Mouse (Mus musculus) layer of hippocampus, adult 11-12 months (tissue): ENCODE results near the gene B4galt5.
"Not testable (repeated sequence)": the region's sequence is repeated elsewhere in the genome, so short reads cannot be mapped to it uniquely, and the experiment has no call there.

ENCODE experiments used
- DNase-seq: peaks from one replicate; pipeline ENCODE4 v3.0.0; 2022; ENCODE audit warnings: low spot score

Gene B4galt5

GRCm38 (mm10) chr2:167348376-167349282 is at the start of gene B4galt5:
TSS of gene B4galt5 (minus strand) at chr2:167349183.
- DNase-seq, result no peak

DNA sequence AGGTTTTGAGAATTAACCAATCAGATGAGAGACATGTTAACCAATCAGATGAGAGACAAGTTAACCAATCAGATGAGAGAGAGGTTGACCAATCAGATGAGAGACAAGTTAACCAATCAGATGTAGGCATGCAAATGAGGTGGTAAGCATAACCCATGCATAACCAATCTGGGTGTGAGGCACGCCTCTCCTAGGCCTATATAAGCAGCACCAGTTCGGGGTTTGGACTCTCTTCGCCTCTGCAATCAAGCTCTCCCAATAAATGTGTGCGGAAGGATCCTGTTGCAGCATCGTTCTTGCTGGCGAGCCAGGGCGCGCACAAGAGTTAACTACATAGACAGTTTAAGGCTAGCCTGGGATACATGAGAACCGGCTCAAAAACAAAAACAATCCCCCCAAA is 47.4 kb upstream of the B4galt5 start:
- DNase-seq, result not testable (repeated sequence)

DNA sequence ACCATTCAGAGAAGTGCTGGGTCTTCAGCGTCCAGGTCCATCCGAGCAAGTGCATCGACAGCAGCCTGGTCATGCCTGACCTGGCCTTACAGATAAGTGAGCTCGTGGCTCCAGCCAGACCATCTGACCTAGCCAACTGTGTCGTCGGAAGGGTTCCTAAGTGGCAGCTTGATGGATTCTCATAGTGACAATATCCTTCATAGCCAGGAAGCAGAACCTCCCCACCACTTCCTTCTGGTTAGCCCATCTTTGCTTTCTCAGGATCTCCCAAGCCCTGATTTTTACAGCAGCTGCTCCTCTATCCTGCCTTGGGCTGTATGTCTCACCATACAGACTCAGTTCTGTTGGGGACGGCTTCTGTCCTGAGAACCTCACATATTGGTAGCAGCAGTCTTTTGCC is 45.4 kb upstream of the B4galt5 start:
- no peak for DNase-seq

DNA sequence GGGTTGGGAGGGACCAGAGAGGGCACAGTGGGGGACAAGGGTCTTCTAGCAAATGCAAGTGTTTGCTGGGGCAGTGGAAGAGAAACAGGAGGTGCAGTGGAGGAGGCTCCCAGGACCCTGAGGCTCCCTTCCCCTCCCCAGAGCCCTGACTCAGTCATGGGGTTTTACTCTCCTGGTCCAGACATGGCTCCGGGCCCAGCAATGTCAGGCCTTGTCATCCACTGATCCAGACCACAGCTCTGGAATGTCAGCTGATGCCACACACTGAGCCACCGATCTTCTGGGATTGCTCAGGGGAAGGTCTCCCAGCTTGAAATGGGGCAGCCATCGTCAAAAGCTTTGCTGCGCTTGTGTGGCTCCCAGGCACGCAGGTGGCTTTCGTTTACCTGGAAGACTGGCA is 38.0 kb upstream of the B4galt5 start:
- no peak for DNase-seq

DNA sequence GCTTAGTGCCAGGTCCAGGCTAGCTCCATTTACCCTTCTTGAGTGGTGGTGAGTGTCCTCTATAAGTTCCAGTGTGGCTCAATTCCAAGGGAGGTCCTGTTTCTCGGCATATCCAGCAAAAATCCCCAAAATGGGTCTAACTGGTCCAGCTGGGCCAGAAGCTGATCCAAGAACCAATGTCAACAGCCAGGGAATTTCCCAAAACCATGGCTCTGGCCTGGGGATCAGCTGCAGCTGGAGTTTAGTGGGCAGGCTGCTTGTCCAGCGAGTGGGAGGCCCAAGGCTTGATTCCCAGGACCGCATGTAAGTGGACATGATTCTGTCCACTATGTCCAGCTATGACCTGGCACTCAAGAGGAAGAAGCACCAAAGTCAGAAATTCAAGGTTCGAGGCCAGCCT is 37.5 kb upstream of the B4galt5 start:
- no peak for DNase-seq

DNA sequence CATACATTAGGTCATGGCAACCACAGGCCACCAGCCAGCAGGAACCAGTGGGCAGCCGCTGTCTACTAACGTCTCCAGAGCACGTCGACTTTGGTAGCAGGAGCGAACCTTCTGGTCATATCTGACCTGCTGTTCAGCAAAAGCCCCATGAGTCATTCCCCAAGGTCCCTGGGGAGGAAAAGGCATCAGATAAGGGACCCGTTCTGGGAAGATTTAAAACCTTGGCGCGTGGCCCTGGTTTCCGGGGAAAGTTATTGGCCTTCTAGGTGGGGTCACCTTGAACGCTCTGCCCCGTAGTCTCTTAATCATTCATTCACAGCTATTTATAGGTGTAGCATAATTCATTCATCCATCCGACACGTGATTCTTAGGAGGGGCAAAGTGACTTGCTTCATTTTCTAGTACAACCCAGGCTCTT is 34.7 kb upstream of the B4galt5 start:
- DNase-seq, result no peak

DNA sequence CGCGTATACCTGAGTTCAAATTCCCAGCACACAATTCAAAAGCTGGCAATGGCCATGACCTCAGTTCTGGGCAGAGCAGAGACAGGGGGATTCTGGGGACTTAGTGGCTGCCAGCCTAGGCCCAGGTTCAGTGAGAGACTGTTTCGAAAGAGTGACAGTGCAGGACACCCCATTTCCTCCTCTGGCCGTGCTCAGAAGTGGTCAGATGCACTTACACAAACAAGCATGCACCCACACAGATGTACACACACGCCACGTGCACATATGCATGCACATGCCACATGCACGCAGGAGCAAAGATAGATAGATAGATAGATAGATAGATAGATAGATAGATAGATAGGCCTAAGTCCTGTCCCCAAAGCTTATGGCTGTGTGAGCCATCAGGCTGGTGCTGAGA is 33.4 kb upstream of the B4galt5 start:
- no peak for DNase-seq

DNA sequence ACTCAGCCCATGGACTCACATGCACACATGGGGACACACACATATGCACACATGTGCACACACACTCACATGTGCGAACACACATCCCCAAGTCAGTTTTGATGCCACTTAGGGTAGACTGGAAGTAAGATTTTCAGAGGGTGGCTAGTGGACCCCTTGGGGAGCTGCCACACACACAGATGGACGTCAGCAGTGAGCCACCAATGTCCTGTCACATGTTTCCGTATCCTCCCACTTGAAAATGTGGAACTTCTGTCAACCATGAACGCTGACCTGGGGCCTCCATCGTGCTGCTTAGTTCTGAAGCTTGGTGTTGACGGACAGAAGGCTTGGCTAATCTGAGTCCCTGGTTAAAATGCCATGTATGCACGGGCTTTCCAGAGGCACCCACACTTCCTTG is 32.6 kb upstream of the B4galt5 start:
- no peak for DNase-seq

GRCm38 (mm10) chr2:167380615-167381285 is 31.8 kb upstream of the B4galt5 start:
- no peak for DNase-seq

DNA sequence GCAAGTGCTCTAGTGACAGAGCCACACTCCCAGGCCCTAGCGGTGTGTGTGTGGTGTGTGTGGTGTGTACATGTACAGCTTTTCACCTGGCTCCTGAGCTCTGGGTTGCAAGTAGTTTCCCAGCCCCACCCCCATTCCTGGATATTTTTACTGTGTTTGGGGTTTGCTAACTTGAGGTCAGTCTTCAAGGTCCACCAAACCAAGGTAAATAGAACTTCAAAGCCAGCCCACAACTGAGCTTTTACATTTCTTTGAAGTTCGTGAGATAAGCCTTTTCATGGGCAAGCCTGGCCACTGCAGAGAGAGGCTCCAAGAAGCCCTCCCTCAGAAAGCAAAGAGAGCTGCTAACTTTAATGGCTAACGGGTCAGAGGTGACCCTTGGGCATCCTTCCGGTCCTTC is 30.0 kb upstream of the B4galt5 start:
- DNase-seq, result no peak

DNA sequence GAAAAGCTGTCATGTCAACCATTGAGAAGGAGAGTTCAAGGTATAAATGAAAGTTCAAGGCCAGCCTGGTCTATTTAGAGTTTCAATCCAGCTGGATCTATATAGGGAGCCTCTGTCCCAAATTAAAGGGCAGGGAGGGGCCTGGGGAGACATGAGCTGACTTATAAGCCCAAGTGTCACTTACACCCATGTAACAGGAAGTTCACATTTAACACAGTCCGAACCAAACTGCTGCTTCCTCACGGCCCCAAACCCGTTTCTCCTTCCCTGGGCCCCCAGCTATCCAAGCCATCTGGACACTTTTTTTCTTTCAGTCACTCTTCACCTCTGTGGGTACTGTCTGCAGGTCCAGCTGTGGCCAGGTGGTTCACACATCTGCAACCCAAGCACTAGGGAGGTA is 28.7 kb upstream of the B4galt5 start:
- DNase-seq, result no peak

DNA sequence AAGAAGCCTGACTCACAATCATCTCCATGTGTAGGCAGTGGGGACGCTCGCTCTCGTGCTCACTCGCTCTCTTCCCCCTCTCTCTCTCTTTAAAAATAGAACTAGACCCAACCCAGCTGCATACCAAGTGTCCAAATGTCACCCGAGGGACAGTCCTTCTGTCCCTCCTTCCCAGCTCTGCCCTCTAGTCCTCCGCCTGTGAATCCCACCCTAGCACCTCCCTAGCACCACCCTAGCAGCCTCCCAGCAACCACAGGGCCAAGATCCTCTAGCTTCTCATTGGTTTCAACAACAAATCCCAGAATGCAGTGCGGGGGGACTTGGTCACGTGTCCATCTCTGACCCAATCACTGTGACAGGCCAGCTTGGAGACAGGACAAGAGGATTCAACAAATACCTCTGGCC is 27.2 kb upstream of the B4galt5 start:
- DNase-seq, result peak; percentile 26

DNA sequence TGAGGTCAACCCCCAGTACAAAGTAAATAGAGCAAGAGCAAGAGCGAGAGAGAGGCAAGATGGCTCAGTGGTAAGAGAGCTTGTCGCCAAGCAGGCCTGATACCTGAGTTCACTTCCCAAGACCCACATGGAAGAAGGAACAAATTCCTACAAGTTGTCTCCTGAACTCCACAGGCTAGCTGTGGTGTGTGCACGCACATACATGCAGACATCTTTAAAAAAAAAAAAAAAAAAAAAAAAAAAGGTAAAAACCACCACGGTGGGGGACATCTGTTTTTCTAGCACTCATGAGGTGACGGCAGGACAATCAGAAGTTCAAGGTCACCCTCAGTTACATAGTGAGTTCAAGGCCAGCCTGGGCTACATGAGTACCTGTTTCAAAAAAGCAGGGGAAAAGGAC is 26.7 kb upstream of the B4galt5 start:
- no peak for DNase-seq

GRCm38 (mm10) chr2:167375135-167375534 is 26.2 kb upstream of the B4galt5 start:
- no peak for DNase-seq

- DNase-seq, result no peak
These were observed 25.3 kb upstream of the B4galt5 start for GRCm38 (mm10) chr2:167374191-167374805.

- peak; percentile 44 for DNase-seq
These were observed 24.3 kb upstream of the B4galt5 start for GRCm38 (mm10) chr2:167373266-167373665.

DNA sequence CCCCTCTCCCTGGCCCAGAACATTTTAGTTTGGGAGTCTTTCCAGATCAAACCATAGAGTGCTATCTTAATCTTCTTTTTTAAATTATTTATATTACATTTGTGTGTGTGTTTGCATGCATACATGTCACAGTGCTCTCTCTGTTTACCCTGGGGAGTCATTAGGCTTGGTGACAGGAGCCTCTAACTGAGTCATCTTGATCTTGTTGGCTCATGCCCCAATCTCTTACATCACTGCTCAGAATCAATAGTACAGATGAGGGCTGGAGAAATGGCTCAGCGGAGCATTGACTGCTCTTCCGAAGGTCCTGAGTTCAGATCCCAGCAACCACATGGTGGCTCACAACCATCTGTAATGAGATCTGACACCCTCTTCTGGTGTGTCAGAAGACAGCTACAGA is 22.5 kb upstream of the B4galt5 start:
- DNase-seq, result no peak

DNA sequence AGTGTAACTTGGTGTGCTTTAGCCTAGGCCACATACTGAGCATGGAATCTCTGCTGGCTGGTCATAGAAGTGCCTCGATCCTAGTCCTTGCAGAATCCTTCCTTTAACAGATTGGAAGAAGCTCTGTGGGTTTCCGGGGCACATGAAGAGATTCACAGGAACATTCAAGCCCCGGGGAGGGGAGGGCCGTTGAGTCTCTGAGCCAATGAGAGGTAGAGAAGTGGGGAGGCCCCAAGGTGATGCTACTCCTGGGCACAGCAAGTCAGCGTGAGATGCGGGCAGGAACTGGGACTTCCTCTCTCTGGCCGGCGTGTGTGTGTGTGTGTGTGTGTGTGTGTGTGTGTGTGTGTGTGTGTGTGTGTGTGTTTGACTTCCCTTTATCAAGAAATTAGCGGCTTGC is 19.3 kb upstream of the B4galt5 start:
- no peak for DNase-seq

GRCm38 (mm10) chr2:167367777-167368281 is 18.8 kb upstream of the B4galt5 start:
- DNase-seq, result no peak

DNA sequence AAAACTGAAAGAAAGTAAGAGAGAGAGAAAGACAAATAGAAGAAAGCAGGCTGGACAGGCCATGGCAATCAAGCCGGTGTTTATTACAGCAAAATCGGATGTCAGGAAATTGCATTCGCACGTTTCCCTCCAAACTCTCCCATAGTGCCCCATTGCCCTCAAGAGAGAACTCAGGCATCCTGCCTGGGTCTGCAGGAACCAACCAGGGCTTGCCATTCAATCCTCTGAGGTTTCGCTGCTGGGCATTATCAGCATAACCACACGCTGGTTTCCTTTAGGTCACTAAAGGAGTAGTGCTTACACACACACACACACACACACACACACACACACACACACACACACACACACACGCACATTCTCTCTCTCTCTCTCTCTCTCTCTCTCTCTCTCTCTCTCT is 18.3 kb upstream of the B4galt5 start:
- no peak for DNase-seq

- no peak for DNase-seq
These were observed 16.1 kb upstream of the B4galt5 start for GRCm38 (mm10) chr2:167365063-167365462.

DNA sequence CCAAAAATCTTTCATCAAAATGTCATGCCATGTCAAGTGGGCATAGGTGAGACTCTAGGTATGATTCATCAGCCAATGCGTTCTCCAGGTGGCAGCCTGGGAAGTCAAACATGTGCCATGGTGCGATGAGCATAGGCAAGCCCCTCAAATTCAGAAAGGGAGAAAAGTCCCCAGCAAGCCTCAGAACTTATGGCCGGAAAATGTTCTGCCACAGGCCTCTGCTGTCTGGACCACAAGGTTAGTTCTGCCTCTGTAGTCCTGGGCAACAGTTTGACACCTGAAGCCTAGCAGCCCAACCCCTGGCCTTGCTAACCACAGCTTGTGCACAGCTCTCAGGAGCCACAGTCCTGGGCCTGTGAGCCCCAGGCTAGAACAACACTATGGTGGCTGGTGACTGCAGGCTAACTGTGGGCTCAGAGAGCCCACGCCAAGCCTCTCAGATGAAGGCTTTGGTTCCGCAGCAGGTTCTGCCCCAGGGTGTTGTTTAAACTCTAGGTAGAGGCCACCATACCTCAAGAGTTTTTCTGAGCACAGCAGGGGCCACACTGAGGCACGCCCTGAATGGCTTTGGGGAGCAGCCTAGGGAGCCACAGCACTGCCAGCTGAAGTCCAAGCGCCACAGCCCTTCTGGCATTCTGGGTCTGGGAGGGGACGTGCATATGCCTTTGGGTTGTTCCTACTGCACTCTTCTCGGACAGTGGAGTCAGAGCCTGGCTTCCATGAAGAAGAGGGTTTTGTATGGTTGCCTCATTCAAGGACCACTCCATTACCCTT is 14.5 kb upstream of the B4galt5 start:
- DNase-seq, result no peak
